Mouse (Mus musculus): ENCODE measurements around the gene Gm17657. TPM values are rescaled to one million over a fixed set of nuclear protein-coding genes. Genes with fewer than 3 reads are reported as not detected.
A peak's percentile ranks its signal among the peaks of the same experiment; 100 is the strongest.

The Gm17657 gene
- polyA plus RNA-seq, 1 experiment from 2014 or later: not detected

- no peak for ATAC-seq (ENCODE audit: insufficient number of reproducible peaks, insufficient read depth, low FRiP score, low read depth)
- 77% methylated on average over 6 of the region's 6 CpGs for WGBS
- Histone ChIP-seq H3K4me1 (ENCODE audit: control insufficient read depth, insufficient read depth, low read length) (peaks cover 8% of the 10 kb centered on the region), H3K4me3 (ENCODE audit: low read depth, low read length) (no peak overlapping the region), H3K9ac (replicated peaks; ENCODE audit: low read depth, low read length) (no peak overlapping the region), H3K36me3 (ENCODE audit: control insufficient read depth, insufficient read depth, low read length) (peaks cover 9% of the 10 kb centered on the region; the same call in 1 of the 2 replicates), H3K4me2 (replicated peaks; ENCODE audit: low read depth, low read length) (no peak overlapping the region), H3K9me3 (ENCODE audit: control insufficient read depth, low read depth, low read length) (no peaks in the 10 kb centered on the region), H3K27me3 (ENCODE audit: control insufficient read depth, insufficient read depth, low read length) (no peaks in the 10 kb centered on the region), H3K27ac (ENCODE audit: low read length) (no peak overlapping the region)
Observed at GRCm38 (mm10) chr17:29496211-29497070, 53.0 kb downstream of the Gm17657 start.

- 71% methylated on average over 7 of the region's 8 CpGs for WGBS
Observed at GRCm38 (mm10) chr17:29494732-29495076, 54.7 kb downstream of the Gm17657 start.

GRCm38 (mm10) chr17:29494062-29494731 lies 55.2 kb downstream of the Gm17657 start:
- H3K9me3 ChIP-seq (ENCODE audit: control insufficient read depth, low read depth, low read length): no peaks in the 10 kb centered on the region
- H3K4me2 ChIP-seq (replicated peaks; ENCODE audit: low read depth, low read length): no peak overlapping the region
- no peak overlapping the region for H3K4me3 ChIP-seq (ENCODE audit: low read depth, low read length)
- H3K27ac ChIP-seq (ENCODE audit: low read length): no peak overlapping the region
- peaks cover 9% of the 10 kb centered on the region; the same call in 1 of the 2 replicates for H3K36me3 ChIP-seq (ENCODE audit: control insufficient read depth, insufficient read depth, low read length)
- no peak for ATAC-seq (ENCODE audit: insufficient number of reproducible peaks, insufficient read depth, low FRiP score, low read depth)
- WGBS: 75% methylated on average over 10 of the region's 10 CpGs
- no peak overlapping the region for H3K9ac ChIP-seq (replicated peaks; ENCODE audit: low read depth, low read length)
- H3K27me3 ChIP-seq (ENCODE audit: control insufficient read depth, insufficient read depth, low read length): no peaks in the 10 kb centered on the region
- peaks cover 9% of the 10 kb centered on the region for H3K4me1 ChIP-seq (ENCODE audit: control insufficient read depth, insufficient read depth, low read length)

More at GRCm38 (mm10) chr17:29494732-29495076, 54.7 kb downstream of the Gm17657 start:
- Histone ChIP-seq H3K36me3 (ENCODE audit: control insufficient read depth, insufficient read depth, low read length) (peaks cover 9% of the 10 kb centered on the region; the same call in 1 of the 2 replicates), H3K4me2 (replicated peaks; ENCODE audit: low read depth, low read length) (no peak overlapping the region), H3K9ac (replicated peaks; ENCODE audit: low read depth, low read length) (no peak overlapping the region), H3K4me1 (ENCODE audit: control insufficient read depth, insufficient read depth, low read length) (peaks cover 8% of the 10 kb centered on the region), H3K27me3 (ENCODE audit: control insufficient read depth, insufficient read depth, low read length) (no peaks in the 10 kb centered on the region), H3K27ac (ENCODE audit: low read length) (no peak overlapping the region), H3K9me3 (ENCODE audit: control insufficient read depth, low read depth, low read length) (no peaks in the 10 kb centered on the region), H3K4me3 (ENCODE audit: low read depth, low read length) (no peak overlapping the region)
- ATAC-seq (ENCODE audit: insufficient number of reproducible peaks, insufficient read depth, low FRiP score, low read depth): no peak

GRCm38 (mm10) chr17:29493461-29493980 lies 55.9 kb downstream of the Gm17657 start:
- peaks cover 14% of the 10 kb centered on the region for H3K4me1 ChIP-seq (ENCODE audit: control insufficient read depth, insufficient read depth, low read length)
- no peak overlapping the region for H3K27ac ChIP-seq (ENCODE audit: low read length)
- ATAC-seq (ENCODE audit: insufficient number of reproducible peaks, insufficient read depth, low FRiP score, low read depth): no peak
- H3K27me3 ChIP-seq (ENCODE audit: control insufficient read depth, insufficient read depth, low read length): no peaks in the 10 kb centered on the region
- H3K4me3 ChIP-seq (ENCODE audit: low read depth, low read length): peak overlapping the region; percentile 82; the same call in 1 of the 2 replicates
- peaks cover 9% of the 10 kb centered on the region; the same call in 1 of the 2 replicates for H3K36me3 ChIP-seq (ENCODE audit: control insufficient read depth, insufficient read depth, low read length)
- no peaks in the 10 kb centered on the region for H3K9me3 ChIP-seq (ENCODE audit: control insufficient read depth, low read depth, low read length)
- WGBS: 77% methylated on average over 11 of the region's 11 CpGs
- H3K9ac ChIP-seq (replicated peaks; ENCODE audit: low read depth, low read length): no peak overlapping the region
- peak overlapping the region; percentile 95; the same call in 1 of the 2 replicates for H3K4me2 ChIP-seq (replicated peaks; ENCODE audit: low read depth, low read length)

GRCm38 (mm10) chr17:29492269-29493191 lies 56.9 kb downstream of the Gm17657 start:
- 2% methylated on average over 22 of the region's 22 CpGs for WGBS
- H3K4me3 ChIP-seq (ENCODE audit: low read depth, low read length): peak overlapping the region; percentile 82
- peak overlapping the region; percentile 81 for H3K9ac ChIP-seq (replicated peaks; ENCODE audit: low read depth, low read length)
- peak overlapping the region; percentile 95 for H3K4me2 ChIP-seq (replicated peaks; ENCODE audit: low read depth, low read length)
- H3K27ac ChIP-seq (ENCODE audit: low read length): peak overlapping the region; percentile 61
- peaks cover 9% of the 10 kb centered on the region; the same call in 1 of the 2 replicates for H3K36me3 ChIP-seq (ENCODE audit: control insufficient read depth, insufficient read depth, low read length)
- no peaks in the 10 kb centered on the region for H3K9me3 ChIP-seq (ENCODE audit: control insufficient read depth, low read depth, low read length)
- H3K4me1 ChIP-seq (ENCODE audit: control insufficient read depth, insufficient read depth, low read length): peaks cover 14% of the 10 kb centered on the region
- H3K27me3 ChIP-seq (ENCODE audit: control insufficient read depth, insufficient read depth, low read length): no peaks in the 10 kb centered on the region
- ATAC-seq (ENCODE audit: insufficient number of reproducible peaks, insufficient read depth, low FRiP score, low read depth): no peak

GRCm38 (mm10) chr17:29491591-29492268 lies 57.7 kb downstream of the Gm17657 start:
- no peaks in the 10 kb centered on the region for H3K9me3 ChIP-seq (ENCODE audit: control insufficient read depth, low read depth, low read length)
- WGBS: under 1% methylated on average over 48 of the region's 48 CpGs
- H3K9ac ChIP-seq (replicated peaks; ENCODE audit: low read depth, low read length): peak overlapping the region; percentile 81
- H3K4me2 ChIP-seq (replicated peaks; ENCODE audit: low read depth, low read length): peak overlapping the region; percentile 95
- peaks cover 14% of the 10 kb centered on the region for H3K4me1 ChIP-seq (ENCODE audit: control insufficient read depth, insufficient read depth, low read length)
- H3K27ac ChIP-seq (ENCODE audit: low read length): peak overlapping the region; percentile 86
- ATAC-seq (ENCODE audit: insufficient number of reproducible peaks, insufficient read depth, low FRiP score, low read depth): no peak
- no peaks in the 10 kb centered on the region for H3K27me3 ChIP-seq (ENCODE audit: control insufficient read depth, insufficient read depth, low read length)
- peak overlapping the region; percentile 82 for H3K4me3 ChIP-seq (ENCODE audit: low read depth, low read length)
- H3K36me3 ChIP-seq (ENCODE audit: control insufficient read depth, insufficient read depth, low read length): peaks cover 9% of the 10 kb centered on the region; the same call in 1 of the 2 replicates

- Histone ChIP-seq H3K9me3 (ENCODE audit: control insufficient read depth, low read depth, low read length) (no peaks in the 10 kb centered on the region), H3K27ac (ENCODE audit: low read length) (peak within 1 kb of the TSS; percentile 86), H3K4me1 (ENCODE audit: control insufficient read depth, insufficient read depth, low read length) (peaks cover 14% of the 10 kb centered on the region), H3K27me3 (ENCODE audit: control insufficient read depth, insufficient read depth, low read length) (no peaks in the 10 kb centered on the region), H3K9ac (replicated peaks; ENCODE audit: low read depth, low read length) (peak within 1 kb of the TSS; percentile 81), H3K4me3 (ENCODE audit: low read depth, low read length) (peak within 1 kb of the TSS; percentile 82), H3K36me3 (ENCODE audit: control insufficient read depth, insufficient read depth, low read length) (peaks cover 9% of the 10 kb centered on the region; the same call in 1 of the 2 replicates), H3K4me2 (replicated peaks; ENCODE audit: low read depth, low read length) (peak within 1 kb of the TSS; percentile 95)
- 0% methylated on average over 69 of the region's 99 CpGs for WGBS
- ATAC-seq (ENCODE audit: insufficient number of reproducible peaks, insufficient read depth, low FRiP score, low read depth): no peak; the same call in none of the 2 replicates
Observed at GRCm38 (mm10) chr17:29490713-29491581, 58.5 kb downstream of the Gm17657 start, which contains the start of gene Pim1. Gene Pim1 (plus strand): TSS chr17:29490753.

Data from stomach, embryonic 14.5 days (tissue).